Mouse (Mus musculus): ENCODE results near the gene Intu. TPM values are rescaled to one million over a fixed set of nuclear protein-coding genes. Genes with fewer than 3 reads are reported as not detected.

Gene Intu
- polyA plus RNA-seq, 1 experiment from 2014 or later = 3.9 TPM

- no peak for ATAC-seq (ENCODE audit: low read depth)
- Histone ChIP-seq H3K9me3 (ENCODE audit: control insufficient read depth, low read length) (no peaks in the 10 kb centered on the region), H3K9ac (replicated peaks; ENCODE audit: low read depth, low read length) (no peak overlapping the region), H3K4me2 (ENCODE audit: low read depth, low read length) (no peak overlapping the region), H3K27me3 (ENCODE audit: control insufficient read depth, insufficient read depth, low read length) (no peaks in the 10 kb centered on the region), H3K4me1 (ENCODE audit: control insufficient read depth, insufficient read depth, low read length) (no peaks in the 10 kb centered on the region), H3K27ac (ENCODE audit: low read depth, low read length) (no peak overlapping the region), H3K4me3 (ENCODE audit: low read depth, low read length) (no peak overlapping the region), H3K36me3 (ENCODE audit: control insufficient read depth, insufficient read depth, low read length) (no peaks in the 10 kb centered on the region)
- WGBS = 65% methylated on average over 8 of the region's 8 CpGs
These were observed 136.0 kb downstream of the Intu start for GRCm38 (mm10) chr3:40666861-40667719.

DNA sequence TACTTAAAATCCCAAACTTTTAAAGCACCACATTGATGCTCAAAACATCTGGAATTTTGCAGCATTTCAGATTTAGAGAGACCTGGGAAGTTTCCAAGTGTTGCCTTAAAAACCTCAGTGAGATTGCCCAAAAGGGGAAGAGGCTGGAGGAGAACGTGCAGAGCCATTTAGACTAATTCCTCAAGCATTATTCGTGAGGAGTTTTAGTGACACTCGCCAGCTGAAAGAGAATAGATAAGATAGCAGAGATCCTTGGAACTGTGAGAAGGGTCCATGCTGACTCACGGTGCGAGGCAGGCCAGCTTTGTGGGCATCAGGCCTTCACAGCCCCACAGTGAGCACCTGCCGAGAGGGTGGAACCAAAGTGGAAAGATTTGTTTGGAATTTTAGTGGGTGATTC is 137.8 kb downstream of the Intu start:
- ATAC-seq (ENCODE audit: low read depth) = no peak
- Histone ChIP-seq H3K36me3 (ENCODE audit: control insufficient read depth, insufficient read depth, low read length) (no peaks in the 10 kb centered on the region), H3K4me2 (ENCODE audit: low read depth, low read length) (no peak overlapping the region), H3K4me3 (ENCODE audit: low read depth, low read length) (no peak overlapping the region), H3K9me3 (ENCODE audit: control insufficient read depth, low read length) (no peaks in the 10 kb centered on the region), H3K4me1 (ENCODE audit: control insufficient read depth, insufficient read depth, low read length) (no peaks in the 10 kb centered on the region), H3K27me3 (ENCODE audit: control insufficient read depth, insufficient read depth, low read length) (no peaks in the 10 kb centered on the region), H3K9ac (replicated peaks; ENCODE audit: low read depth, low read length) (no peak overlapping the region), H3K27ac (ENCODE audit: low read depth, low read length) (no peak overlapping the region)
- WGBS = 72% methylated on average over 6 of the region's 6 CpGs

DNA sequence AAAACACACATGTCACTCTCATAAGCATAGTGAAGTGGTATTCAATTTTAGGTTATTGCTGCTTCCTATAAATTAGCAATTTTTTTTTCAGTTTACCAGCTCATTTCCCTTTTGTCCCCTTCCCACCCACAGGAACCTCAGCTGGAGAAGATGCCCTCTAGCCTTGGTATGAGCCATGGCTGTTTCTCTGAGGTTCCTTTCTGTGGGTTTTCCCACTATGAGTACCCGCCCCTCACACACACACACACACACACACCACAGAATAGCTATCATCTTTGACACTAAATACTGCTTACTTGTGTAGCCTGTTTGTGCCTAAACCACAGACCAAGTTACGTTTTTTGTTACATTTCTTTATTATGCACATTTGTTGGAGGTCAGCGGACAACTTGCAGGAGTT is 138.3 kb downstream of the Intu start:
- Histone ChIP-seq H3K4me2 (ENCODE audit: low read depth, low read length) (no peak overlapping the region), H3K9me3 (ENCODE audit: control insufficient read depth, low read length) (no peaks in the 10 kb centered on the region), H3K36me3 (ENCODE audit: control insufficient read depth, insufficient read depth, low read length) (no peaks in the 10 kb centered on the region), H3K4me3 (ENCODE audit: low read depth, low read length) (no peak overlapping the region), H3K4me1 (ENCODE audit: control insufficient read depth, insufficient read depth, low read length) (no peaks in the 10 kb centered on the region), H3K9ac (replicated peaks; ENCODE audit: low read depth, low read length) (no peak overlapping the region), H3K27me3 (ENCODE audit: control insufficient read depth, insufficient read depth, low read length) (no peaks in the 10 kb centered on the region), H3K27ac (ENCODE audit: low read depth, low read length) (no peak overlapping the region)
- 97% methylated on average over 3 of the region's 3 CpGs for WGBS
- no peak for ATAC-seq (ENCODE audit: low read depth)

- ATAC-seq (ENCODE audit: low read depth) = peak; percentile 61; the same call in 1 of the 2 replicates
- 50% methylated on average over 1 of the region's 1 CpGs for WGBS
These were observed 142.4 kb downstream of the Intu start for GRCm38 (mm10) chr3:40673515-40673914.

DNA sequence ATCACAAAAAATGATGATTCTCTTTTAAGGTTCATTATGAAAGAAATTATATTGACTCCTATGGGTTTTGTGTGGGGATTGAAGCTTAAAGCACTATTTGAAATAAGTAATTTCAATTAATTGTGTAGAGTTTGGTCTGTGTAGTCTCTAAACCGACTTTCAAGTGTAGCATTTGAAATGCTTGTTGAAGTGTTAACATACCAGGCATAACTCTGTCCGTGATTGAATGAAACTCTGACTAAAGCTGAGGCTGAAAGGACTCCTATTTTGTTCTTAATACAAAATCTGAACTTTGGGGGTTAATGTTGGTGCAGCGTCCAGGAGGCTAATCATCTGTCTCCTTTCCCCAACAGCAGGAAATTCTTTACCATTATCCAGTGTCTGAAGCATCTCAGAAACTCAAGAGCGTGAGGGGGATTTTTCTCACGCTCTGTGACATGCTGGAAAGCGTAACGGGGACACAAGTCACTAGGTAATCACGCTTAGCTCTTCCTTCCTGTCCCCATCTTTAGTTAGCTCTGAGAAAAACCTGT is 143.9 kb downstream of the Intu start:
- Histone ChIP-seq H3K9ac (replicated peaks; ENCODE audit: low read depth, low read length) (no peak overlapping the region), H3K27me3 (ENCODE audit: control insufficient read depth, insufficient read depth, low read length) (no peaks in the 10 kb centered on the region), H3K4me2 (ENCODE audit: low read depth, low read length) (no peak overlapping the region), H3K4me1 (ENCODE audit: control insufficient read depth, insufficient read depth, low read length) (no peaks in the 10 kb centered on the region), H3K27ac (ENCODE audit: low read depth, low read length) (no peak overlapping the region), H3K36me3 (ENCODE audit: control insufficient read depth, insufficient read depth, low read length) (no peaks in the 10 kb centered on the region), H3K4me3 (ENCODE audit: low read depth, low read length) (no peak overlapping the region), H3K9me3 (ENCODE audit: control insufficient read depth, low read length) (no peaks in the 10 kb centered on the region)
- no peak for ATAC-seq (ENCODE audit: low read depth)
- 49% methylated on average over 8 of the region's 8 CpGs for WGBS

More at GRCm38 (mm10) chr3:40673515-40673914, 142.4 kb downstream of the Intu start:
- no peaks in the 10 kb centered on the region for H3K9me3 ChIP-seq (ENCODE audit: control insufficient read depth, low read length)
- no peak overlapping the region for H3K4me3 ChIP-seq (ENCODE audit: low read depth, low read length)
- no peak overlapping the region for H3K4me2 ChIP-seq (ENCODE audit: low read depth, low read length)
- H3K36me3 ChIP-seq (ENCODE audit: control insufficient read depth, insufficient read depth, low read length) = no peaks in the 10 kb centered on the region
- no peaks in the 10 kb centered on the region for H3K4me1 ChIP-seq (ENCODE audit: control insufficient read depth, insufficient read depth, low read length)
- H3K9ac ChIP-seq (replicated peaks; ENCODE audit: low read depth, low read length) = no peak overlapping the region
- no peaks in the 10 kb centered on the region for H3K27me3 ChIP-seq (ENCODE audit: control insufficient read depth, insufficient read depth, low read length)
- no peak overlapping the region for H3K27ac ChIP-seq (ENCODE audit: low read depth, low read length)

- H3K27me3 ChIP-seq (ENCODE audit: control insufficient read depth, insufficient read depth, low read length) = no peaks in the 10 kb centered on the region
- no peak for ATAC-seq (ENCODE audit: low read depth)
- no peak overlapping the region for H3K4me3 ChIP-seq (ENCODE audit: low read depth, low read length)
- H3K4me1 ChIP-seq (ENCODE audit: control insufficient read depth, insufficient read depth, low read length) = no peaks in the 10 kb centered on the region
- H3K9me3 ChIP-seq (ENCODE audit: control insufficient read depth, low read length) = no peaks in the 10 kb centered on the region
- no peak overlapping the region for H3K9ac ChIP-seq (replicated peaks; ENCODE audit: low read depth, low read length)
- 54% methylated on average over 1 of the region's 1 CpGs for WGBS
- H3K27ac ChIP-seq (ENCODE audit: low read depth, low read length) = no peak overlapping the region
- H3K36me3 ChIP-seq (ENCODE audit: control insufficient read depth, insufficient read depth, low read length) = no peaks in the 10 kb centered on the region
- H3K4me2 ChIP-seq (ENCODE audit: low read depth, low read length) = no peak overlapping the region
These were observed 147.8 kb downstream of the Intu start for GRCm38 (mm10) chr3:40678856-40679255.

- Histone ChIP-seq H3K27me3 (ENCODE audit: control insufficient read depth, insufficient read depth, low read length) (no peaks in the 10 kb centered on the region), H3K9me3 (ENCODE audit: control insufficient read depth, low read length) (no peaks in the 10 kb centered on the region), H3K27ac (ENCODE audit: low read depth, low read length) (0 out of 2 replicates have a peak overlapping the region, but pooled peaks have one; percentile 10), H3K36me3 (ENCODE audit: control insufficient read depth, insufficient read depth, low read length) (no peaks in the 10 kb centered on the region), H3K4me2 (ENCODE audit: low read depth, low read length) (no peak overlapping the region), H3K9ac (replicated peaks; ENCODE audit: low read depth, low read length) (no peak overlapping the region), H3K4me1 (ENCODE audit: control insufficient read depth, insufficient read depth, low read length) (no peaks in the 10 kb centered on the region), H3K4me3 (ENCODE audit: low read depth, low read length) (no peak overlapping the region)
- WGBS = 35% methylated on average over 11 of the region's 11 CpGs
- no peak for ATAC-seq (ENCODE audit: low read depth)
These were observed 151.3 kb downstream of the Intu start for GRCm38 (mm10) chr3:40682404-40682803.

GRCm38 (mm10) chr3:40683171-40683570 is 152.1 kb downstream of the Intu start:
- H3K4me2 ChIP-seq (ENCODE audit: low read depth, low read length) = no peak overlapping the region
- WGBS = 90% methylated on average over 18 of the region's 18 CpGs
- H3K4me1 ChIP-seq (ENCODE audit: control insufficient read depth, insufficient read depth, low read length) = no peaks in the 10 kb centered on the region
- no peaks in the 10 kb centered on the region for H3K9me3 ChIP-seq (ENCODE audit: control insufficient read depth, low read length)
- H3K27ac ChIP-seq (ENCODE audit: low read depth, low read length) = no peak overlapping the region
- H3K4me3 ChIP-seq (ENCODE audit: low read depth, low read length) = no peak overlapping the region
- H3K36me3 ChIP-seq (ENCODE audit: control insufficient read depth, insufficient read depth, low read length) = no peaks in the 10 kb centered on the region
- H3K9ac ChIP-seq (replicated peaks; ENCODE audit: low read depth, low read length) = no peak overlapping the region
- H3K27me3 ChIP-seq (ENCODE audit: control insufficient read depth, insufficient read depth, low read length) = no peaks in the 10 kb centered on the region
- ATAC-seq (ENCODE audit: low read depth) = no peak

- Histone ChIP-seq H3K36me3 (ENCODE audit: control insufficient read depth, insufficient read depth, low read length) (no peaks in the 10 kb centered on the region), H3K4me2 (ENCODE audit: low read depth, low read length) (no peak overlapping the region), H3K27me3 (ENCODE audit: control insufficient read depth, insufficient read depth, low read length) (no peaks in the 10 kb centered on the region), H3K27ac (ENCODE audit: low read depth, low read length) (no peak overlapping the region), H3K4me1 (ENCODE audit: control insufficient read depth, insufficient read depth, low read length) (no peaks in the 10 kb centered on the region), H3K9ac (replicated peaks; ENCODE audit: low read depth, low read length) (no peak overlapping the region), H3K4me3 (ENCODE audit: low read depth, low read length) (no peak overlapping the region), H3K9me3 (ENCODE audit: control insufficient read depth, low read length) (no peaks in the 10 kb centered on the region)
- 8% methylated on average over 3 of the region's 3 CpGs for WGBS
- peak; percentile 75; the same call in 1 of the 2 replicates for ATAC-seq (ENCODE audit: low read depth)
These were observed 154.9 kb downstream of the Intu start for GRCm38 (mm10) chr3:40685855-40686515.

All from neural tube, embryonic 14.5 days (tissue).